Mouse (Mus musculus) kidney, adult 11 months (tissue): ENCODE data around the gene Zfp971.
A peak's percentile ranks its signal among the peaks of the same experiment; 100 is the strongest.
"Not testable (repeated sequence)": the region's sequence is repeated elsewhere in the genome, so short reads cannot be mapped to it uniquely, and the experiment has no call there.

Experiments used
- DNase-seq: peaks from one replicate; pipeline ENCODE4 v3.0.0; 2022

Zfp971 gene

DNA sequence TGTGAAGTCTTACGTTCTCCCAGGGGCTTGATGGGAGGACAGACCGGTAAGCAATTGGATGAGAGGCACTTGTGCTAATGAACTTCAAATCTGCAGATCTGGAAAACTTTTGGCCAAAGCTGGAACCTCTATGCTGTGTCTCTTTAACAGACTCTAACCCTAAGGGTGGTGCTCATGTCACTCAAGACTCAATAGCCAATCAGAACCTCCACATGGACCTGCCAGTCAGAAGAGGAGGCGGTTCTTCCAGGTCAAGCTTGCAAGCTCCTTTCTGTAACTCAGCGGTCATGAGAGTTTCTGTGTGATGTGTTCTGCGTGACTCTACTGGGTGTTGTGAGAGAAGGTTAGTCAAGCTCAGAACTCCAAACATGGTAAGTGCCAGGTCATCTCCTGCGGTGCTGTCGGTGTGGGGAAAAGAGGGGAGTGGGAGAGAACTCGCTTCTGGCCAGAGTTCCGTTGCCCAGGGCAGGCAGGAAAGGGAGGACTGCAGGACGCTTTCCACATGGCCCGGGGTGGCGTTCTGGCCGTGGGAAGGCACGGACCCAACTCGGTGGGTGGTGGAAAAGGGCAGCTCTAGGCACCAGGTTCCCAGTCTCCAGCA lies at the start of gene Zfp971:
Gene Zfp971 (plus strand): TSS at position 274 of the 601 bp plus-strand sequence.
- peak; percentile 83 for DNase-seq

DNA sequence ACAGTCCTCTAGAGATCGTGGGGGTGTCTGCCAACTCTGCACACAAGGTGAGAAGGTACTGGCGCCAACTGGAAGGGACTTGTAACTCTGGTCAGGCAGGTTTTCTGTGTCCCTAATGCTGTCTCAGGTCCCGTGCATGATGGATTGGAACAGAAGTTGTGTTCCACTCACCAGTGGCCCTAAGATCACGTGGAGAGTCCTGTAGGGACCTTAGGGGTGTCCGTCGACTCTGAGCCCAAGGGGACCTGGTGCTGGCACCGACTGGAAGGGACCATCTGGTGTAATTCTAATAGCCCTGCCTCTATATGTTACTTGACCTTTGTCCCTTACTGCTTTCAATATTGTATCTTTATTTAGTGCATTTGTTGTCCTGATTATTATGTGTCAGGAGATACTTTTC lies 48.3 kb upstream of the Zfp971 start:
- not testable (repeated sequence) for DNase-seq

DNA sequence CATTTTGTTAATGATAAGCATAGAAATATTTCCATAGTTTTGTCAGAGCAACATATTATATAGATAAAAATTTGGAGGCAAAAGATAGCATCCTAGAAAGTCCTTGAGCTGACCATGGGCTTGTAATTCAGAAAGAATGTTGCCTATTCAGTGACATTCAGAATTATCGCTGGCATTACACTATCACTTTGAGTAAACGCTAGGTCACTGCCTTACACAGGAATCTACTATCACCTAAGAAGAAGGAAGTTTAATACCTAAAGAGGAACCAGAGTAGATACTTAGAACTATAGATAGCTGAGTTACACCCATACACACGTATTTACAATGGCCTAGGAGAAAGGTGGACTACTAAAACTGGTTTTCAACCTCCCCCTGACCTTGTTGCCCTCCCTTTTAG lies 3.6 kb upstream of the Zfp971 start:
- not testable (repeated sequence) for DNase-seq

DNA sequence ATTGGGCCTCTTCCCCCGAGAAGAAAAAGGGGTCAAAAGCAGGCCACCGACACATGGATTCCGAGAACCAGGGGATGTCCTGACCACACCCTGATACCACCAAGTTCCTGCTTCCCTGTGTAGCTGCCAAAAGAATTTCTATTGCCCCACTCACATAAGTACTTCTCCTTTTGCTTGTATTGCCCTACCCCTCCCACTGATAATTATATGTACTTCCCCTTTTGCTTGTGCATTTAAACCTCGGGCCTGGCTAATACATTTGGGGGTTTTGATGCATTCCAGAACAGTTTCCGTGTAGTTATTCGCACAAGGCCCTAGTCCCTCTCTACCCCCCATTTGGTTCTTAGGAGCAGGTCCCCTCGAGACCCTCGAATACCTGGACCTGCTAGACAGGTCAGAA lies 2.3 kb upstream of the Zfp971 start:
- DNase-seq = not testable (repeated sequence)

DNA sequence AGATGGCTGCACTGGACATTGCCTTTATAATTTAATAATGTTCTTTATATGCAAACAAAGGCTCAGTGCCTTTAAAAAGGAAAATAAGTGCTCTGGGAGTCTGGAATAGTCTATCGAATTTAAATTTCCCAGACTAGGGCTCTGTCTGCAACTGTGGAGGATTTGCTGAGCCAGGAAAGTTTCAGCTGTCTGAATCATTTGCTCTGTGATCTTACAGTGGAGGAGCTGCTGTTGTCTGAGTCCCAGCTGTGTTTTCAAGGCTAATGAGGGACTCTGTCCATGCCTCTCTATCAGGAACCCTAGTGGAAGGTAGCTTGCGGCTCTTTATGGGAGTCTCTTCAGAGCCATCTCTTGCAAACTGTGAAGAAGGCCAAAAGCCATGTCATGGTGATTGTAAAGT lies 777 bp downstream of the Zfp971 start:
- not testable (repeated sequence) for DNase-seq

DNA sequence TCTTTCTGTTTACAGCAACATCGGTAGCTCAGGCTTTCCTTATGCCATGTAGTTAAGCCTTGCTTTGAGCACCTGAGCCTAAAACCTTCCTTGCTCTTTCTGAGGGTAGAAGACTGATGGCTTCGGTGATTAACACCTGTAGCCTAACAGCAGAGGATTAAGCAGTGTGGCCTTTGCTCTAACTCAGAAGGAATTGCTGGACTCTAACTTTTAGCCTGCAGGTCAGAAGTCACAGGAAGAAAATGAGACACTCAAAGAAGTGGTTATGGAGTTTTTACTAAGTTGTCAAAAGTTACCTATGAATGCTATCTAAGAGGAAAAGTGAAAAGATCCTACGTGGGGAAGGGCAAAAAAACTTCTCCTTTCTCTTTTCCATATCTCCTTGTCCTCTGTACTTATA lies 4.5 kb downstream of the Zfp971 start:
- not testable (repeated sequence) for DNase-seq

DNA sequence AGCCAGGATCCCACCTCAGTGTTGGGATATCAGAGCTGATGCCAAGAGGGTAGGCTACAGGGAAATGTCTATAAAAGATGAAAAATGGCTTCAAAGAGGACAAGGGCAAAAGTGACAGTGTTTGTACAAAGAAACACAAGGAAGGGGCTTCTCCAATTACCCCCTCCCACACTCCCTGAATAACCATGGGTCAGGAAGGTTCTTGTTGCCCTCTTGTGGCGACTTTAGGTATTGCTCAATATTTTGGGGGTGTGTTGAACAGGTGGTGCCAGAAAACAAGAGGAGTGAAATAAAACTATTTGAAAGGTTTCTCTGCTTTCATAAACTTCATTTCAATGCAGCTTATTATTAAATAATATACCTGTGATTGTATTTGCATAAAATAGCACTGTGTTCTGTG lies 35.1 kb downstream of the Zfp971 start:
- DNase-seq = no peak

DNA sequence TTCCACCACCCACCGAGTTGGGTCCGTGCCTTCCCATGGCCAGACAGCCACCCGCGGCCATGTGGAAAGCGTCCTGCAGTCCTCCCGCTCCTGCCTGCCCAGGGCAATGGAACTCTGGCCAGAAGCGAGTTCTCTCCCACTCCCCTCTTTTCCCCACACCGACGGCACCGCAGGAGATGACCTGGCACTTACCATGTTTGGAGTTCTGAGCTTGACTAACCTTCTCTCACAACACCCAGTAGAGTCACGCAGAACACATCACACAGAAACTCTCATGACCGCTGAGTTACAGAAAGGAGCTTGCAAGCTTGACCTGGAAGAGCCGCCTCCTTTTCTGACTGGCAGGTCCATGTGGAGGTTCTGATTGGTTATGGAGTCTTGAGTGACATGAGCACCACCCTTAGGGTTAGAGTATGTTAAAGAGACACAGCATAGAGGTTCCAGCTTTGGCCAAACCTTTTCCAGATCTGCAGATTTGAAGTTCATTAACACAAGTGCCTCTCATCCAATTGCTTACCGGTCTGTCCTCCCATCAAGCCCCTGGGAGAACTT lies 55.2 kb downstream of the Zfp971 start, which contains the start of gene Zfp931:
Gene Zfp931 (minus strand): TSS at position 311 of the 552 bp plus-strand sequence.
- DNase-seq = peak; percentile 69
